Mouse (Mus musculus) MEL (cell line): ENCODE measurements around the gene Lipc. TPM values are rescaled to one million over a fixed set of nuclear protein-coding genes. Genes with fewer than 3 reads are reported as not detected.
A peak's percentile ranks its signal among the peaks of the same experiment; 100 is the strongest.

Experiments used
- DNase-seq: peaks from one replicate; pipeline ENCODE4 v3.0.0; 2011; ENCODE audit warnings: low read depth, low spot score
- H3K27ac ChIP-seq: 2 replicates; pipeline ENCODE4 v1.5.1; 2012; ENCODE audit warnings: low read depth, mild to moderate bottlenecking, control low read depth, low read length, moderate library complexity; ENCODE audit not compliant: control insufficient read depth
- H3K27me3 ChIP-seq, 2 experiments: fragments of 150-350 bp in 1 of 2; sonication (generic) in 1 of 2; 2 replicates each; pipeline ENCODE4 v1.6.1; 2012; ENCODE audit warnings: low read length in 2 of 2, mild to moderate bottlenecking in 2 of 2, improper control_type of control experiment in 1 of 2, moderate library complexity in 1 of 2; ENCODE audit not compliant: insufficient read depth in 2 of 2, control insufficient read depth in 1 of 2
- H3K36me3 ChIP-seq, 2 experiments: 2 replicates each; pipeline ENCODE4 v1.6.1; 2012 to 2014; ENCODE audit warnings: low read length in 2 of 2, improper control_type of control experiment in 1 of 2, inconsistent platforms in 1 of 2, mild to moderate bottlenecking in 1 of 2; ENCODE audit not compliant: insufficient read depth in 2 of 2, control insufficient read depth in 1 of 2
- H3K4me1 ChIP-seq, 2 experiments: fragments of 150-350 bp in 1 of 2; sonication (generic) in 1 of 2; 2 replicates each; pipeline ENCODE4 v1.6.1; 2012; ENCODE audit warnings: low read length in 2 of 2, improper control_type of control experiment in 1 of 2, mild to moderate bottlenecking in 1 of 2; ENCODE audit not compliant: insufficient read depth in 2 of 2, control insufficient read depth in 1 of 2
- H3K4me3 ChIP-seq, 2 experiments: fragments of 150-350 bp in 1 of 2; sonication (generic) in 1 of 2; 2 replicates each; pipeline ENCODE4 v1.5.1; 2012; ENCODE audit warnings: low read depth in 2 of 2, low read length in 2 of 2, mild to moderate bottlenecking in 2 of 2, moderate library complexity in 2 of 2, control low read depth in 1 of 2, improper control_type of control experiment in 1 of 2; ENCODE audit not compliant: control insufficient read depth in 1 of 2, insufficient read depth in 1 of 2
- H3K79me2 ChIP-seq: 2 replicates; pipeline ENCODE4 v1.6.1; 2012; ENCODE audit warnings: mild to moderate bottlenecking, low read length, moderate library complexity; ENCODE audit not compliant: control insufficient read depth, poor library complexity, insufficient read depth
- H3K9ac ChIP-seq: 2 replicates; pipeline ENCODE4 v1.6.1; 2012; ENCODE audit warnings: low read depth, mild to moderate bottlenecking, control low read depth, low read length, moderate library complexity; ENCODE audit not compliant: control insufficient read depth, poor library complexity, severe bottlenecking
- H3K9me3 ChIP-seq: fragments of 150-350 bp; sonication (generic); replicated peaks from 2 replicates; pipeline ENCODE4 v1.6.1; 2012; ENCODE audit warnings: mild to moderate bottlenecking, low read length, improper control_type of control experiment, moderate library complexity; ENCODE audit not compliant: insufficient read depth
- BHLHE40 ChIP-seq: IDR thresholded peaks from 2 replicates; pipeline ENCODE4 v1.6.1; 2012; ENCODE audit warnings: low read depth, mild to moderate bottlenecking, inconsistent platforms, low read length, improper control_type of control experiment, borderline replicate concordance
- CHD2 ChIP-seq: IDR thresholded peaks from 2 replicates; pipeline ENCODE4 v1.6.1; 2011; ENCODE audit warnings: low read length, improper control_type of control experiment
- CTCF ChIP-seq, 3 experiments: IDR thresholded peaks in 2 of 3; conservative IDR thresholded peaks in 1 of 3; 2 replicates each; pipeline ENCODE4 v1.5.1; 2011 to 2012; ENCODE audit warnings: low read length in 3 of 3, low read depth in 2 of 3, mild to moderate bottlenecking in 2 of 3, improper control_type of control experiment in 1 of 3, inconsistent platforms in 1 of 3, mixed read lengths in 1 of 3, moderate library complexity in 1 of 3; ENCODE audit not compliant: control insufficient read depth in 1 of 3, insufficient read depth in 1 of 3, poor library complexity in 1 of 3, severe bottlenecking in 1 of 3
- EP300 ChIP-seq, 2 experiments: IDR thresholded peaks; 2 replicates each; pipeline ENCODE4 v1.6.1; 2011; ENCODE audit warnings: improper control_type of control experiment in 2 of 2, low read length in 2 of 2, low read depth in 1 of 2, mild to moderate bottlenecking in 1 of 2
- GATA1 ChIP-seq: IDR thresholded peaks from 2 replicates; pipeline ENCODE4 v1.6.1; 2011; ENCODE audit warnings: low read depth, low read length, improper control_type of control experiment
- JUND ChIP-seq: IDR thresholded peaks from 2 replicates; pipeline ENCODE4 v1.6.1; 2011; ENCODE audit warnings: low read depth, mild to moderate bottlenecking, improper control_type of control experiment, low read length
- KAT2A ChIP-seq: conservative IDR thresholded peaks from 2 replicates; pipeline ENCODE4 v1.6.1; 2012; ENCODE audit warnings: low read depth, low read length, improper control_type of control experiment, inconsistent platforms
- MEF2A ChIP-seq: IDR thresholded peaks from 2 replicates; pipeline ENCODE4 v1.6.1; 2014; ENCODE audit warnings: low read depth, mild to moderate bottlenecking, inconsistent platforms, low read length, improper control_type of control experiment; ENCODE audit not compliant: poor library complexity, insufficient replicate concordance, severe bottlenecking; ENCODE audit errors: extremely low read depth
- MXI1 ChIP-seq: IDR thresholded peaks from 2 replicates; pipeline ENCODE4 v1.6.1; 2011; ENCODE audit warnings: mild to moderate bottlenecking, low read depth, low read length, improper control_type of control experiment
- MYB ChIP-seq: IDR thresholded peaks from 2 replicates; pipeline ENCODE4 v1.6.1; 2011; ENCODE audit warnings: mild to moderate bottlenecking, low read depth, low read length, improper control_type of control experiment
- MYC ChIP-seq: IDR thresholded peaks from 2 replicates; pipeline ENCODE4 v1.6.1; 2011; ENCODE audit warnings: low read depth, mild to moderate bottlenecking, low read length, improper control_type of control experiment, moderate library complexity
- NRF1 ChIP-seq: IDR thresholded peaks from 2 replicates; pipeline ENCODE4 v1.6.1; 2014; ENCODE audit warnings: low read depth, mild to moderate bottlenecking, inconsistent platforms, low read length, improper control_type of control experiment, moderate library complexity; ENCODE audit not compliant: poor library complexity, insufficient read depth, severe bottlenecking
- POLR2AphosphoS2 ChIP-seq: IDR thresholded peaks from 2 replicates; pipeline ENCODE4 v1.6.1; 2011; ENCODE audit warnings: low read length, improper control_type of control experiment
- SIN3A ChIP-seq: IDR thresholded peaks from 2 replicates; pipeline ENCODE4 v1.6.1; 2012; ENCODE audit warnings: low read length, improper control_type of control experiment, inconsistent platforms
- SMC3 ChIP-seq: IDR thresholded peaks from 2 replicates; pipeline ENCODE4 v1.6.1; 2011; ENCODE audit warnings: low read depth, low read length, improper control_type of control experiment
- TAL1 ChIP-seq: IDR thresholded peaks from 2 replicates; pipeline ENCODE4 v1.6.1; 2012; ENCODE audit warnings: mild to moderate bottlenecking, inconsistent platforms, low read length, moderate library complexity, mixed read lengths
- TCF12 ChIP-seq: IDR thresholded peaks from 2 replicates; pipeline ENCODE4 v1.6.1; 2014; ENCODE audit warnings: low read depth, mild to moderate bottlenecking, inconsistent platforms, low read length, improper control_type of control experiment, moderate library complexity
- USF2 ChIP-seq, 2 experiments: IDR thresholded peaks; 2 replicates each; pipeline ENCODE4 v1.6.1; 2011 to 2012; ENCODE audit warnings: improper control_type of control experiment in 2 of 2, low read length in 2 of 2, borderline replicate concordance in 1 of 2, inconsistent platforms in 1 of 2, low read depth in 1 of 2, mild to moderate bottlenecking in 1 of 2; ENCODE audit not compliant: insufficient read depth in 1 of 2
- ZC3H11A ChIP-seq: IDR thresholded peaks from 2 replicates; pipeline ENCODE4 v1.6.1; 2012; ENCODE audit warnings: low read depth, mild to moderate bottlenecking, inconsistent platforms, low read length, improper control_type of control experiment
- ZKSCAN1 ChIP-seq: IDR thresholded peaks from 2 replicates; pipeline ENCODE4 v1.6.1; 2012; ENCODE audit warnings: low read depth, mild to moderate bottlenecking, inconsistent platforms, low read length, improper control_type of control experiment, moderate library complexity
- ZMIZ1 ChIP-seq: IDR thresholded peaks from 2 replicates; pipeline ENCODE4 v1.6.1; 2012; ENCODE audit warnings: low read depth, mild to moderate bottlenecking, inconsistent platforms, low read length, improper control_type of control experiment, moderate library complexity
- ZNF384 ChIP-seq: IDR thresholded peaks from 2 replicates; pipeline ENCODE4 v1.6.1; 2012; ENCODE audit warnings: low read depth, mild to moderate bottlenecking, inconsistent platforms, low read length, improper control_type of control experiment
- polyA plus RNA-seq, 2 experiments: library from polyadenylated mRNA; stranded (reverse) in 1 of 2; unstranded in 1 of 2; fragments of >175 nt in 1 of 2; fragments of >200 nt in 1 of 2; gene quantifications; 2 replicates each; pipeline versions ENCODE4 v1.2.1 to v1.2.4; 2012; ENCODE audit warnings: low replicate concordance in 2 of 2, low read depth in 1 of 2; ENCODE audit not compliant: insufficient read length in 2 of 2, insufficient read depth in 1 of 2, missing spikeins in 1 of 2
- total RNA-seq: library from RNA; depleted of rRNA; stranded (reverse); fragments of 300-350 nt; gene quantifications from 2 replicates; pipeline ENCODE4 v1.2.3, GENCODE M21; 2012

The Lipc gene
- total and polyA plus RNA-seq, 3 experiments, result 0.07 TPM; not detected in 2

DNA sequence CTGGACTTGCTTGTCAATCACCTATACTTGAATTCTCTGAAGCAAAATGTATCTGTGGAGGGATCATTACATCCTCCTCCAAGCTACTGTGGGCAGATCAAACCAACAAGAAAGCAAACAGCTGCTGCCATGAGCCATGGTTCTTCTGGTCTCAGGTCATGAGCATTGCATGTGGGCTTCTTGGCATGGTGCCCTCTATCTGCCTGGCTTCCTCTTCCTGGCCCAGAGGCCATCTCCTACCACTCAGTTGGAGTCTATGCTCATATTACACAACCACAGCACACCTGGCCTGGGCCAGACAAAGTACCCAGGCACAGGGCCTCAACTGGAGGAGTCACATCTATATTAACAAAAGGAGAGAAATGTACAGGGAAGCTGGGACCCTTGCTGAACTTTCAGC, 73.2 kb downstream of the Lipc start:
- Histone ChIP-seq H3K4me1 (peaks cover 0 to 5% of the 10 kb centered on the region in 2 experiments; a peak in 1 of 4 replicates), H3K27ac (no peak overlapping the region)
- DNase-seq, result peak; percentile 54

DNA sequence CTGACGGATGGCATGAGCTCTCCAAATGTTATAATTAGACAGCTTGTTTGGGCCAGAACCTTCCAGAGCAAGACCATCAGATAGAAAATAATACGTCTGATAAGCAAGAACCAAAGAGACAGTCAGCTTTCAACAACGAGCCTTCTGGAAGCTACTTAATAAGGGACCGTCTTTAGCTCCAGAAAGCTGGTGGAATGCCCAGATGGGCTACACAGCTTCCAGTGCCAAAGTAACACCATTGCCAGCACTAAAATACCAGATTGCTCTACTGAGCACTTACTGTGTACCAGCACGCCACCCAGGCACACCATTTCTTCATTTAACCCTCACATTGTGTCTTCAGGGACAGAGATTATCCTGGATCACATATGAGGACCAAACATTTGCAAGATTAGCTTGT, 73.9 kb downstream of the Lipc start:
- Histone ChIP-seq H3K4me1 (peaks cover 0 to 5% of the 10 kb centered on the region in 2 experiments; a peak in 1 of 4 replicates), H3K9me3 (no peaks in the 10 kb centered on the region), H3K27me3 (no peaks in the 10 kb centered on the region; a peak in 1 of 4 replicates), H3K79me2 (no peaks in the 10 kb centered on the region), H3K4me3 (no peak overlapping the region), H3K27ac (no peak overlapping the region), H3K36me3 (peaks cover 0 to 2% of the 10 kb centered on the region in 2 experiments; a peak in 1 of 4 replicates), H3K9ac (no peak overlapping the region)
- no peak for DNase-seq
- TF ChIP-seq MXI1 (no peak), JUND (no peak), TCF12 (no peak), TAL1 (no peak), MYB (no peak), SMC3 (no peak), ZC3H11A (no peak), CHD2 (no peak), CTCF (IDR thresholded peaks at IDR 0.05 in 2 of 3, conservative IDR thresholded peaks at IDR 0.05 in 1 of 3; ENCODE audit: control insufficient read depth in 1 of 3, insufficient read depth in 1 of 3, low read depth in 2 of 3, low read length in 3 of 3, poor library complexity in 1 of 3, severe bottlenecking in 1 of 3) (no peak), USF2 (IDR thresholded peaks at IDR 0.05; ENCODE audit: borderline replicate concordance in 1 of 2, insufficient read depth in 1 of 2, low read depth in 1 of 2, low read length in 2 of 2) (no peak), KAT2A (no peak), MYC (no peak), EP300 (IDR thresholded peaks at IDR 0.05; ENCODE audit: low read depth in 1 of 2, low read length in 2 of 2) (no peak), GATA1 (no peak), NRF1 (no peak), ZKSCAN1 (no peak), MEF2A (no peak), ZNF384 (no peak)

More for the DNA sequence above, 73.2 kb downstream of the Lipc start:
- H3K9ac ChIP-seq, result no peak overlapping the region
- no peak for TF ChIP-seq POLR2AphosphoS2
- no peak for TF ChIP-seq USF2 (IDR thresholded peaks at IDR 0.05; ENCODE audit: borderline replicate concordance in 1 of 2, insufficient read depth in 1 of 2, low read depth in 1 of 2, low read length in 2 of 2)
- no peak for TF ChIP-seq BHLHE40
- TF ChIP-seq SIN3A, result no peak
- TF ChIP-seq TAL1, result no peak
- no peak for TF ChIP-seq MYB
- no peak for TF ChIP-seq ZC3H11A
- no peak for TF ChIP-seq TCF12
- no peak for TF ChIP-seq ZMIZ1
- no peak for TF ChIP-seq NRF1
- no peaks in the 10 kb centered on the region for H3K79me2 ChIP-seq
- peaks cover 0 to 2% of the 10 kb centered on the region in 2 experiments; a peak in 1 of 4 replicates for H3K36me3 ChIP-seq
- no peak overlapping the region for H3K4me3 ChIP-seq
- H3K27me3 ChIP-seq, result no peaks in the 10 kb centered on the region; a peak in 1 of 4 replicates
- H3K9me3 ChIP-seq, result no peaks in the 10 kb centered on the region
